Mouse (Mus musculus) heart, embryonic 11.5 days (tissue): ENCODE data around the gene Agrp. TPM values are rescaled to one million over a fixed set of nuclear protein-coding genes. Genes with fewer than 3 reads are reported as not detected.

Source experiments
- ATAC-seq: fragments of 200-750 bp; cut with Nextera tagmentation; replicated peaks from 2 replicates; pipeline ENCODE4 v1.8.0; 2017; ENCODE audit warnings: moderate library complexity; ENCODE audit not compliant: insufficient number of reproducible peaks, low FRiP score, low TSS enrichment
- H3K27ac ChIP-seq: fragments of 300-500 bp; sonication (generic); 2 replicates; pipeline ENCODE4 v1.5.1; 2014; ENCODE audit warnings: mild to moderate bottlenecking, low read depth, low read length
- H3K27me3 ChIP-seq: fragments of 300-500 bp; sonication (generic); 2 replicates; pipeline ENCODE4 v1.6.1; 2014; ENCODE audit warnings: mild to moderate bottlenecking, low read length, mixed read lengths; ENCODE audit not compliant: control insufficient read depth, insufficient read depth
- H3K36me3 ChIP-seq: fragments of 300-500 bp; sonication (generic); 2 replicates; pipeline ENCODE4 v1.6.1; 2014; ENCODE audit warnings: mild to moderate bottlenecking, low read length, moderate library complexity, mixed read lengths; ENCODE audit not compliant: control insufficient read depth, insufficient read depth
- H3K4me1 ChIP-seq: fragments of 300-500 bp; sonication (generic); 2 replicates; pipeline ENCODE4 v1.6.1; 2014; ENCODE audit warnings: low read length; ENCODE audit not compliant: control insufficient read depth, insufficient read depth
- H3K4me2 ChIP-seq: fragments of 300-500 bp; sonication (generic); 2 replicates; pipeline ENCODE4 v1.6.1; 2014; ENCODE audit warnings: mild to moderate bottlenecking, moderate library complexity
- H3K4me3 ChIP-seq: fragments of 300-500 bp; sonication (generic); 2 replicates; pipeline ENCODE4 v1.5.1; 2014; ENCODE audit warnings: low read depth, low read length
- H3K9ac ChIP-seq: fragments of 300-500 bp; sonication (generic); 2 replicates; pipeline ENCODE4 v1.6.1; 2014; ENCODE audit warnings: mild to moderate bottlenecking, low read depth, low read length, moderate library complexity
- H3K9me3 ChIP-seq: fragments of 300-500 bp; sonication (generic); replicated peaks from 2 replicates; pipeline ENCODE4 v1.6.1; 2016; ENCODE audit warnings: low read length; ENCODE audit not compliant: control insufficient read depth
- WGBS: fragments of 180-500 bp; shearing (Covaris S2); extraction: QIAGEN DNeasy Blood & Tissue Kit; methylation state at CpG from one replicate; pipeline ENCODE4 v1.1.7; 2014; ENCODE audit not compliant: insufficient replicate concordance; 5-methylcytosine and 5-hydroxymethylcytosine counted together
- polyA plus RNA-seq: library from polyadenylated mRNA; unstranded; fragments of >200 nt; fragmentation: Nextera tagmentation; extraction: Ambion mirVana; gene quantifications from 2 replicates; pipeline ENCODE4 v1.2.1, GENCODE M21; 2014

Gene Agrp
- polyA plus RNA-seq, 1 experiment from 2014 or later = 0.50 TPM

DNA sequence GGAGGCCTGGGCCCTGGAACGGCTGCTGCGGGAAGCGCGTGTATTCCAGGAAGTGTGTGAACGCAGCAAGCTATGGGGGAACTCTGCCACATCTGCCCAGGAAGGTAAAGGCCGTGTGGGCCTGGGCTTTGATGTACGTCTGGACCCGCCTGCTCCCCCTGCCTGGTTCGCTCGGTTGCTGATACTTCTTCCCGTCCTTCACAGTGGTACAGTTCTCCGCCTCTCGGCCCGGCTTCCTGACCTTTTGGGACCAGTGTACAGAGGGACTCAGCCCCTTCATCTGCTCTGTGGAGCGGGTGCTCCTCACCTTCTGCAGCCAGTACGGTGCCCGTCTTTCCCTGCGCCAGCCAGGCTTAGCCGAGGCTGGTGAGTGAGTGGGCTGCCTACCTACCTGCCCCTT is 17.0 kb downstream of the Agrp start:
- Histone ChIP-seq H3K9me3 (no peaks in the 10 kb centered on the region), H3K27ac (no peak overlapping the region), H3K4me1 (peaks cover 13% of the 10 kb centered on the region), H3K4me2 (no peak overlapping the region), H3K4me3 (no peak overlapping the region), H3K36me3 (peaks cover 24% of the 10 kb centered on the region), H3K9ac (no peak overlapping the region), H3K27me3 (no peaks in the 10 kb centered on the region)
- 87% methylated on average over 19 of the region's 19 CpGs for WGBS
- no peak for ATAC-seq

DNA sequence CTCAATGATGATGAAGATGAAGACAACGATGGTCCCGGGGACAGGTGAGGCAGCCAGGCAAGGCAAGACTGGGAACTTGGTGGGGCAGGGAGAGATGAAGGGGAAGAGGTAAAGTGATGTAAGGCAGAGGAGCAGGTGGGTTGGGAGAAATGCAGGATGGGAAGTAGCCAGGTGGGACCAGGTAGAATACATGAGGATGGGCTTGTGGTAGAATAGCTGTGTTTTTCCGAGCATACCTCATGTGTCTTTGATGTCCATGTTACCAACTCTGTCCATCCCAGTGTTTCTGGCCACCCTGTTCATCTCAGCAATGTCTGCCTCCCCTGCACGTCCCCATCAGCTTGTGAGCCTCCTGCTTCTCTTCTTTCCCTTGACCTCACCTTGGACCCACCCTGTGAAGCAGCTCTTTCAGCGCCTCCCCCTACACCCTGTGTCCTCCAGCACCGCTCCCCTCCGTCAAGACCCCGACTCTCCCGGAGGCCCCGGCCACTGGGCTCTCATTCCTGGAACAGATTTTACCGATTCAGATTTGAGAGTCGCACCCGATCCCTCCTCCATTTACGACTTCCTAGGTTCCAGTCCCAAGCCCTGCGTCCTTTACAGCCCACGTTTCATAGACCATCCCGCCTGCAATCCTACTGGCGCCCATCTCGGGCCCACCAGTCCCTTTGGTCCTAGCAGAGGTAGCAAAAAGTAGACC is 18.2 kb downstream of the Agrp start:
- Histone ChIP-seq H3K36me3 (peaks cover 24% of the 10 kb centered on the region), H3K9me3 (no peaks in the 10 kb centered on the region), H3K9ac (no peak overlapping the region), H3K27ac (no peak overlapping the region), H3K27me3 (peaks cover 3% of the 10 kb centered on the region; the same call in 1 of the 2 replicates), H3K4me3 (no peak overlapping the region), H3K4me2 (no peak overlapping the region), H3K4me1 (peaks cover 16% of the 10 kb centered on the region)
- ATAC-seq = no peak
- WGBS = 88% methylated on average over 19 of the region's 19 CpGs

DNA sequence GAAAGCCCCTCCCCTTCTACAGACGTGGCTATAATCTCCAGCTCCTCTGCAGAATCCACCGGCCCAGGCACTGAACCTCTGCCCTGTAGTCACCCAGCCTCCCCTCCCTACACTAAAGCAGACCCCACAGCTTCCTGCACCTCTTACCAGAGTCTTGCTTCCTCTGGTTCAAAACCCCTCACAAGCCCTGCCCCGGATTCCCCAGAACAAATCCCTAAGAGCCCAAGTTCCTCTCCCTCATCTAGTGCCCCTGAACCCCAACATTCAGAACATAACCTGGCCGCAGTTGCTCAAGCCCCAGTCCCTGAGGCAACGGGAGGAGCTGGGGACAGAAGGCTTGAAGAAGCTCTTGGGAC is 18.9 kb downstream of the Agrp start:
- Histone ChIP-seq H3K9me3 (no peaks in the 10 kb centered on the region), H3K27ac (no peak overlapping the region), H3K27me3 (peaks cover 3% of the 10 kb centered on the region; the same call in 1 of the 2 replicates), H3K4me3 (no peak overlapping the region), H3K36me3 (peaks cover 24% of the 10 kb centered on the region), H3K9ac (no peak overlapping the region), H3K4me2 (no peak overlapping the region), H3K4me1 (peaks cover 12% of the 10 kb centered on the region)
- ATAC-seq = no peak
- WGBS = 82% methylated on average over 5 of the region's 5 CpGs

DNA sequence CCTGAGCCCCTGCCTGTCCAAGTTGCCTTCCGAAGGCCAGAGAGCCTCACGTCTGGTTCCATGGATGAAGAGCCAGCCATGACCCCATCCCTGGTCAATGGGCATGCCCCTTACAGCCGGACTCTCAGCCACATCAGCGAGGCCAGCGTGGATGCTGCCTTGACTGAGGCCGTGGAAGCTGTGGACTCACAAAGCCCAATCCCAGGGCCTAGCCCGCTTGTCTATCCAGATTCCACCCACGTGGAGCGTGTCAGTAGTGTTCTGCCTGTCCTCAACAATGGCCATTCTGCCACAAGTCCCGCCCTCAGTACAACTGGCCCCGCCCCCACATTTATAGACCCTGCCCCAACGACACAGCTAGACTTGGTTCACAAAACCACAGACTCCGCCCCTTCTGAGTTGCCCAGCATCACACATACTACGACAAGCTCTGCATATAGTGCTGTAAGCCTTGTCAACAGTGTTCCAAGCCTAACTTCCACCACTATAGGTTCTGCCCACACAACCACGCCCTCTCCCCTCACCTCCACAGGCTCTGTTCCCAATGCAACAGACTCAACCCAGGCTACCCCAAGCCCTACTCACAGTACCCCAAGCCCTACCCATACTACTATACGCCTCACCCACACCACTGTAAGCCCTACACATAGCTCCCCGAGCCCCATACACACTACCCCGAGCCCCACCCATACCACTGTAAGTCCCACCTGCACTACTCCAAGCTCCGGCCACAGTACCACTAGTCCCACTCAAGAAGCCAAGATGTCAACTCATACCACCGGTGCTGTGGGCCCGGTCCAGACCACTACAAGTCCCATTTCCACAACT is 19.5 kb downstream of the Agrp start:
- Histone ChIP-seq H3K4me1 (peaks cover 8% of the 10 kb centered on the region), H3K9me3 (no peaks in the 10 kb centered on the region), H3K27me3 (peaks cover 3% of the 10 kb centered on the region; the same call in 1 of the 2 replicates), H3K36me3 (peaks cover 20% of the 10 kb centered on the region), H3K9ac (no peak overlapping the region), H3K27ac (no peak overlapping the region), H3K4me3 (no peak overlapping the region), H3K4me2 (no peak overlapping the region)
- WGBS = 87% methylated on average over 21 of the region's 21 CpGs
- ATAC-seq = no peak

DNA sequence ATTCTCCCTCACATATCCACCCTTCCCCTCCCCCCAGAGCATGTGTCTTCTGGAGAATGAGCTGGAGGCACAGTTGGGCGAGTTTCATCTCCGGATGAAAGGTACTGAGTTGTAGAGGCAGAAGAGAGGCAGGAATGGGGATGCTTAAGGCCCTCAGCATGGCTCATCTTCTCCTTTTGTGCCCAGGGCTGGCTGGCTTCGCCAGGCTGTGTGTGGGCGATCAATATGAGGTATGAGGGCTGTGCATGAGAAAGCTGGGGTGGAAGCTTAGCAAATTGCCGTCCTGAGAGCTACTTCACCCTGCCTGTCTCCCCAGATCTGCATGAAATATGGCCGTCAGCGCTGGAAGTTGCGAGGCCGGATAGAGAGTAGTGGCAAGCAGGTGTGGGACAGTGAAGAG is 21.3 kb downstream of the Agrp start:
- Histone ChIP-seq H3K27me3 (peaks cover 3% of the 10 kb centered on the region; the same call in 1 of the 2 replicates), H3K9ac (no peak overlapping the region), H3K4me1 (peaks cover 6% of the 10 kb centered on the region; the same call in 1 of the 2 replicates), H3K4me2 (no peak overlapping the region), H3K27ac (no peak overlapping the region), H3K4me3 (no peak overlapping the region), H3K36me3 (peaks cover 20% of the 10 kb centered on the region), H3K9me3 (no peaks in the 10 kb centered on the region)
- ATAC-seq = no peak
- WGBS = 87% methylated on average over 9 of the region's 9 CpGs

DNA sequence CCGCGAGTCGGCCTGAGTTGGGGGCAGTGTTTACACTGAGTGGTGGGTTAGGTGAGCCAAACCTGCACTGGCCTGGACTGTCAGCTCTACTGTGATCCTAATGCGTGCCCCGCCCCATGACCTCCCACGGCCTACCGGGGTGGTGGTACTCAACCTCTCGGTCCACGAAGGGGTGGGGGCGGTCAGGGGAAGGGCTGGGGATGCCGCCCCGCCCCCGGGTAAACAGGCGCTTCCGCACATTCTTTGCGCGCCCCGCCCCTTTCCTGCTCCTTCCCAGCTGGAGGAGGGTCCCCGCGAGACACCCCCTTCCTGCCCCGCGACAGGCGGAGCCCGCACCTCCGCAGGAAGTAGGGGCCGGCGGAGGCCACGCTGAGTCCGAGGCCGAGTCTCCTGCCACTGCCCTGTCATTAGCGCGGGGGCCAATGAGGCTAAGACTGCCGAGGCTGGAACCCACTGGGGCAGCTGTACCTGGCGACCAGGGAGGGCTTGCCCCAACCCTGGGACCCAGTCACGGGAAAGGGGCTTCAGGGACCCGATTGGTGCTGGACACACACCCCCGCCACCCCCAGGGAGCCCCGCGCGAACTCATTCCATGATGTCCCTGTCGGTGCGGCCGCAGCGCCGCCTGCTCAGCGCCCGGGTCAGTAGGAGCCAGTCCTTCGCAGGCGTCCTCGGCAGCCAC is 23.2 kb downstream of the Agrp start:
- peaks cover 14% of the 10 kb centered on the region for H3K36me3 ChIP-seq
- 1% methylated on average over 50 of the region's 50 CpGs for WGBS
- H3K27ac ChIP-seq = no peak overlapping the region; the same call in 1 of the 2 replicates
- no peaks in the 10 kb centered on the region for H3K9me3 ChIP-seq
- peak overlapping the region; percentile 92 for H3K4me2 ChIP-seq
- H3K4me1 ChIP-seq = peaks cover 11% of the 10 kb centered on the region
- peak overlapping the region; percentile 59 for H3K4me3 ChIP-seq
- H3K27me3 ChIP-seq = peaks cover 3% of the 10 kb centered on the region; the same call in 1 of the 2 replicates
- H3K9ac ChIP-seq = peak overlapping the region; percentile 71
- ATAC-seq = peak; percentile 61

DNA sequence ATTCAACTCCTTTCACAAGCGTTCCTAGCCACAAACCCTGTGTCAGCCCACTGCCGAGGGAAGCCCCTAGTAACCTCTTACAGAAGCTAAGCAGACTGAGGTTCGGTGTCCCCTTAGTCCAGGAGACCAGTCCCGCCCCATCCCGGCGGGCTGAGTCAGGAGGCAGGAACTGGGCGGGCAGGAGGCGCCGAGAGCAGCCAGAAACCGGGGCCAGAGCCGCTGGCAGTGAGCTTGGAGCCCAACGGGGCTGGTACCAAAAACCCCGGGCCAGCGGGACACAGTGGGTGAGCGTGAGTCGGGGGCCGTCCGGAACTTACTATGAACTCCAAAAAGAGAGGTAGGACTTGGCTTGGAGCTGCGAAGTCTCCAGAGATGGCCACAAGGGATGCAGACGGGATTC is 24.2 kb downstream of the Agrp start:
- Histone ChIP-seq H3K9me3 (no peaks in the 10 kb centered on the region), H3K36me3 (peaks cover 8% of the 10 kb centered on the region), H3K4me3 (peak overlapping the region; percentile 59), H3K27me3 (peaks cover 3% of the 10 kb centered on the region; the same call in 1 of the 2 replicates), H3K9ac (peak overlapping the region; percentile 0; the same call in 1 of the 2 replicates), H3K4me2 (peak overlapping the region; percentile 92), H3K27ac (no peak overlapping the region), H3K4me1 (peaks cover 11% of the 10 kb centered on the region)
- ATAC-seq = 0 out of 2 replicates have a peak, but pooled peaks have one; percentile 5
- WGBS = 2% methylated on average over 20 of the region's 20 CpGs

DNA sequence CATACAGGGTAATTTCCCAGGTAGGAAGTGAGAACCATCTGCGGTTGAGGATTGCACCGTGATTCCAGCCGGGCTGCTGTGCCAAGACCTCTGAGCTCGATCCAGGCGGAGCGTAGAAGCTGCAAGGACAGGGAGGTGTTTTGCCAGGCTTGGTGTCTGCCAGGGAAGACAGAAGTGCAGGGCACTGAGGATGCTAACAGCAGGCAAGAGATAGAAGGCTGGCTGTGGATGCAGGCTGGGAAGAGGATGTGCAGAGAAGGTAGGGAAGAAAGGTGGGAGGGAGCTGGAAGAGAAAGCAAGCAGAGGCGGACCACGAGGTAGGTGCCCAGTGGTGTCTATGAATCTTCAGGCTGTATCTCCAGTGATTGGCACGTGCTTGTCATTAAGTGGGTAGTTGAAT is 25.4 kb downstream of the Agrp start:
- Histone ChIP-seq H3K4me1 (peaks cover 19% of the 10 kb centered on the region), H3K27me3 (peaks cover 3% of the 10 kb centered on the region; the same call in 1 of the 2 replicates), H3K4me3 (no peak overlapping the region), H3K9ac (no peak overlapping the region), H3K4me2 (no peak overlapping the region), H3K27ac (no peak overlapping the region), H3K36me3 (no peaks in the 10 kb centered on the region; the same call in 1 of the 2 replicates), H3K9me3 (no peaks in the 10 kb centered on the region)
- no peak for ATAC-seq
- WGBS = 84% methylated on average over 9 of the region's 9 CpGs
